Mouse (Mus musculus) hindbrain, embryonic 14.5 days (tissue): Measurements from ENCODE around the gene Ptpro. TPM values are rescaled to one million over a fixed set of nuclear protein-coding genes. Genes with fewer than 3 reads are reported as not detected.

Experiments used
- ATAC-seq: fragments of 200-750 bp; cut with Nextera tagmentation; 2 replicates; pipeline ENCODE4 v1.8.0; 2017; ENCODE audit warnings: moderate number of reproducible peaks, mild to moderate bottlenecking, moderate TSS enrichment, moderate library complexity; ENCODE audit not compliant: low FRiP score
- DNase-seq: peaks from one replicate; pipeline ENCODE4 v3.0.0-alpha.2; 2015; ENCODE audit warnings: low spot score
- H3K27ac ChIP-seq: fragments of 300-500 bp; sonication (generic); 2 replicates; pipeline ENCODE4 v1.5.1; 2014; ENCODE audit warnings: mild to moderate bottlenecking, moderate library complexity
- H3K27me3 ChIP-seq: fragments of 300-500 bp; sonication (generic); 2 replicates; pipeline ENCODE4 v1.6.1; 2014; ENCODE audit warnings: mild to moderate bottlenecking, low read length, mixed read lengths; ENCODE audit not compliant: control insufficient read depth, insufficient read depth
- H3K36me3 ChIP-seq: fragments of 300-500 bp; sonication (generic); replicated peaks from 2 replicates; pipeline ENCODE4 v1.6.1; 2014; ENCODE audit not compliant: control insufficient read depth, insufficient read depth
- H3K4me1 ChIP-seq: fragments of 300-500 bp; sonication (generic); replicated peaks from 2 replicates; pipeline ENCODE4 v1.6.1; 2014; ENCODE audit warnings: antibody characterized with exemption, low read length, mixed read lengths; ENCODE audit not compliant: control insufficient read depth, insufficient read depth
- H3K4me2 ChIP-seq: fragments of 300-500 bp; sonication (generic); replicated peaks from 2 replicates; pipeline ENCODE4 v1.6.1; 2014; ENCODE audit warnings: mild to moderate bottlenecking, moderate library complexity
- H3K4me3 ChIP-seq: fragments of 300-500 bp; sonication (generic); replicated peaks from 2 replicates; pipeline ENCODE4 v1.5.1; 2014; ENCODE audit warnings: mild to moderate bottlenecking, low read length
- H3K9ac ChIP-seq: fragments of 300-500 bp; sonication (generic); 2 replicates; pipeline ENCODE4 v1.6.1; 2014
- H3K9me3 ChIP-seq: fragments of 300-500 bp; sonication (generic); 2 replicates; pipeline ENCODE4 v1.6.1; 2016; ENCODE audit warnings: low read length; ENCODE audit not compliant: control insufficient read depth
- WGBS: fragments of 180-500 bp; shearing (Covaris S2); extraction: QIAGEN DNeasy Blood & Tissue Kit; methylation state at CpG from one replicate; pipeline ENCODE4 v1.1.7; 2014; 5-methylcytosine and 5-hydroxymethylcytosine counted together
- polyA plus RNA-seq: library from polyadenylated mRNA; unstranded; fragments of >200 nt; fragmentation: Nextera tagmentation; extraction: Ambion mirVana; gene quantifications from 2 replicates; pipeline ENCODE4 v1.2.1, GENCODE M21; 2014

Ptpro gene
- polyA plus RNA-seq, 1 experiment from 2014 or later: 54.6 TPM

- Histone ChIP-seq H3K4me3 (no peak overlapping the region), H3K36me3 (peaks cover 16% of the 10 kb centered on the region), H3K27me3 (no peaks in the 10 kb centered on the region), H3K27ac (no peak overlapping the region), H3K4me2 (no peak overlapping the region), H3K9me3 (no peaks in the 10 kb centered on the region), H3K9ac (no peak overlapping the region), H3K4me1 (no peaks in the 10 kb centered on the region; the same call in 1 of the 2 replicates)
- no peak for ATAC-seq
- DNase-seq: no peak
- WGBS: 50% methylated on average over 4 of the region's 4 CpGs
These were observed 134.8 kb downstream of the Ptpro start for GRCm38 (mm10) chr6:137386935-137387334.

GRCm38 (mm10) chr6:137395075-137395474, 143.0 kb downstream of the Ptpro start:
- DNase-seq (no peak), ATAC-seq (no peak)
- Histone ChIP-seq H3K4me1 (no peaks in the 10 kb centered on the region), H3K27ac (no peak overlapping the region), H3K9ac (no peak overlapping the region), H3K4me3 (no peak overlapping the region), H3K36me3 (peaks cover 20% of the 10 kb centered on the region), H3K9me3 (no peaks in the 10 kb centered on the region), H3K27me3 (no peaks in the 10 kb centered on the region), H3K4me2 (no peak overlapping the region)
- 82% methylated on average over 7 of the region's 7 CpGs for WGBS

GRCm38 (mm10) chr6:137396106-137396793, 144.1 kb downstream of the Ptpro start:
- ATAC-seq (no peak), DNase-seq (no peak)
- H3K27me3 ChIP-seq: no peaks in the 10 kb centered on the region
- H3K9ac ChIP-seq: no peak overlapping the region
- H3K36me3 ChIP-seq: peaks cover 29% of the 10 kb centered on the region
- no peak overlapping the region for H3K27ac ChIP-seq
- no peaks in the 10 kb centered on the region for H3K4me1 ChIP-seq
- no peak overlapping the region for H3K4me2 ChIP-seq
- WGBS: 85% methylated on average over 4 of the region's 4 CpGs
- H3K9me3 ChIP-seq: no peaks in the 10 kb centered on the region
- no peak overlapping the region for H3K4me3 ChIP-seq

GRCm38 (mm10) chr6:137397358-137397757, 145.2 kb downstream of the Ptpro start:
- no peaks in the 10 kb centered on the region for H3K27me3 ChIP-seq
- ATAC-seq (no peak), DNase-seq (peak; percentile 60)
- H3K27ac ChIP-seq: no peak overlapping the region
- no peaks in the 10 kb centered on the region for H3K4me1 ChIP-seq
- no peak overlapping the region for H3K4me3 ChIP-seq
- H3K36me3 ChIP-seq: peaks cover 37% of the 10 kb centered on the region
- no peaks in the 10 kb centered on the region for H3K9me3 ChIP-seq
- WGBS: 86% methylated on average over 2 of the region's 2 CpGs
- H3K4me2 ChIP-seq: no peak overlapping the region
- no peak overlapping the region for H3K9ac ChIP-seq

- Histone ChIP-seq H3K4me3 (no peak overlapping the region), H3K4me2 (no peak overlapping the region), H3K36me3 (peaks cover 42% of the 10 kb centered on the region), H3K4me1 (no peaks in the 10 kb centered on the region), H3K9ac (no peak overlapping the region), H3K9me3 (no peaks in the 10 kb centered on the region), H3K27me3 (no peaks in the 10 kb centered on the region), H3K27ac (no peak overlapping the region)
- no peak for ATAC-seq
- no peak for DNase-seq
- 86% methylated on average over 4 of the region's 4 CpGs for WGBS
These were observed 152.1 kb downstream of the Ptpro start for GRCm38 (mm10) chr6:137404196-137404595.

GRCm38 (mm10) chr6:137405690-137406089, 153.6 kb downstream of the Ptpro start:
- H3K27me3 ChIP-seq: no peaks in the 10 kb centered on the region
- H3K4me1 ChIP-seq: no peaks in the 10 kb centered on the region
- H3K4me3 ChIP-seq: no peak overlapping the region
- no peak overlapping the region for H3K4me2 ChIP-seq
- no peak for ATAC-seq
- H3K36me3 ChIP-seq: peaks cover 30% of the 10 kb centered on the region
- H3K9me3 ChIP-seq: no peaks in the 10 kb centered on the region
- H3K27ac ChIP-seq: no peak overlapping the region
- WGBS: 93% methylated on average over 2 of the region's 2 CpGs
- no peak for DNase-seq
- no peak overlapping the region for H3K9ac ChIP-seq

- Histone ChIP-seq H3K9me3 (no peaks in the 10 kb centered on the region), H3K4me1 (no peaks in the 10 kb centered on the region), H3K4me2 (no peak overlapping the region), H3K9ac (no peak overlapping the region), H3K4me3 (no peak overlapping the region), H3K27ac (no peak overlapping the region), H3K36me3 (peaks cover 10% of the 10 kb centered on the region), H3K27me3 (no peaks in the 10 kb centered on the region)
- ATAC-seq (no peak), DNase-seq (no peak)
- WGBS: 66% methylated on average over 3 of the region's 3 CpGs
These were observed 158.4 kb downstream of the Ptpro start for GRCm38 (mm10) chr6:137410510-137410909.

- no peak overlapping the region; the same call in 1 of the 2 replicates for H3K9ac ChIP-seq
- ATAC-seq: peak; percentile 71
- no peak overlapping the region for H3K4me3 ChIP-seq
- H3K9me3 ChIP-seq: no peaks in the 10 kb centered on the region
- peak; percentile 52 for DNase-seq
- 6% methylated on average over 2 of the region's 2 CpGs for WGBS
- no peaks in the 10 kb centered on the region for H3K27me3 ChIP-seq
- peak overlapping the region; percentile 68 for H3K27ac ChIP-seq
- no peaks in the 10 kb centered on the region for H3K4me1 ChIP-seq
- no peak overlapping the region for H3K4me2 ChIP-seq
- H3K36me3 ChIP-seq: peaks cover 10% of the 10 kb centered on the region; the same call in 1 of the 2 replicates
These were observed 159.8 kb downstream of the Ptpro start for GRCm38 (mm10) chr6:137411901-137412378.

- Histone ChIP-seq H3K27me3 (no peaks in the 10 kb centered on the region), H3K9ac (no peak overlapping the region), H3K4me1 (no peaks in the 10 kb centered on the region), H3K4me3 (no peak overlapping the region), H3K9me3 (no peaks in the 10 kb centered on the region), H3K4me2 (no peak overlapping the region), H3K36me3 (no peaks in the 10 kb centered on the region), H3K27ac (peak overlapping the region; percentile 4; the same call in 1 of the 2 replicates)
- no peak for DNase-seq
- ATAC-seq: no peak
- WGBS: 91% methylated on average over 2 of the region's 2 CpGs
These were observed 160.9 kb downstream of the Ptpro start for GRCm38 (mm10) chr6:137413045-137413444.
